Mouse (Mus musculus): ENCODE measurements around the gene Nfatc4.

DNA sequence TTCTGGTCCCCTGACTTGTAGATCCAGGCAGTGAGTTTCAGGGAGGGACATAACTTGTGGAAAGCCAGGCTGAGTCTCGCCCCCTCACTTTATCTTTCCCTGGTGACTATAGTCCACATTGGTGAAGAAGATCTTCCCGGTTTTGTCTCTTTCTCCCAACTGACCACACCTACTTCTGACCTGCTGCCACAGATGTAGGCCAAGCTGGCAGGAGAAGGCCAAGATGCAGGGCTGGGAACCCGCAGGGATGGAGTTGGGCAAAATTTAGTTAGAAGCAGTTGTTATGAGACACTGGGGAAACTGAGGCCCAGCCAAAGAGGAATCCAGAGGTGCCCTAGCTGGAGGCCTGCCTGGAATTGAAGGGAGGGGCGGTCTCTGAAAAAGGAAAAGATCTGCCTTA lies 10.2 kb downstream of the Nfatc4 start:
- TF ChIP-seq CTCF (IDR thresholded peaks at IDR 0.05; ENCODE audit: low read depth, low read length) (no peak), POLR2AphosphoS5 (IDR thresholded peaks at IDR 0.05; ENCODE audit: insufficient replicate concordance, low read depth, low read length) (no peak)

Measured in G1E (cell line).